Mouse (Mus musculus): ENCODE measurements at regions not wholly inside any gene's neighbourhood (a gene's known extent, or its start where the extent isn't known, plus 50 kb on each side); places are given as distances from the start of the nearest gene placed in this dataset.
A peak's percentile ranks its signal among the peaks of the same experiment; 100 is the strongest.

GRCm38 (mm10) chr16:65916831-65917230, 101.8 kb downstream of the Vgll3 start:
- no peaks in the 10 kb centered on the region for H3K27me3 ChIP-seq (replicated peaks)
- no peak for ATAC-seq
- H3K9me3 ChIP-seq: no peaks in the 10 kb centered on the region
- H3K36me3 ChIP-seq: no peaks in the 10 kb centered on the region
- no peaks in the 10 kb centered on the region for H3K4me1 ChIP-seq (replicated peaks)
- 76% methylated on average over 7 of the region's 7 CpGs for WGBS
- H3K27ac ChIP-seq: no peak overlapping the region
- H3K4me3 ChIP-seq (replicated peaks): no peak overlapping the region
- H3K4me2 ChIP-seq (replicated peaks): no peak overlapping the region
- no peak overlapping the region for H3K9ac ChIP-seq

- Histone ChIP-seq H3K36me3 (no peaks in the 10 kb centered on the region), H3K4me2 (replicated peaks) (no peak overlapping the region)
- WGBS: 40% methylated on average over 1 of the region's 1 CpGs
Measured at GRCm38 (mm10) chr16:65925986-65926385, 110.9 kb downstream of the Vgll3 start.

GRCm38 (mm10) chr16:65963829-65964228, 148.8 kb downstream of the Vgll3 start:
- Histone ChIP-seq H3K9ac (no peak overlapping the region), H3K27me3 (replicated peaks) (no peaks in the 10 kb centered on the region), H3K4me1 (replicated peaks) (no peaks in the 10 kb centered on the region), H3K4me3 (replicated peaks) (no peak overlapping the region), H3K4me2 (replicated peaks) (no peak overlapping the region), H3K9me3 (no peaks in the 10 kb centered on the region), H3K36me3 (no peaks in the 10 kb centered on the region), H3K27ac (no peak overlapping the region)
- ATAC-seq: no peak
- WGBS: 73% methylated on average over 4 of the region's 4 CpGs

More at GRCm38 (mm10) chr16:65925986-65926385, 110.9 kb downstream of the Vgll3 start:
- H3K9me3 ChIP-seq: no peaks in the 10 kb centered on the region
- no peak overlapping the region for H3K27ac ChIP-seq
- ATAC-seq: 0 out of 2 replicates have a peak, but pooled peaks have one; percentile 39
- H3K4me1 ChIP-seq (replicated peaks): no peaks in the 10 kb centered on the region
- H3K9ac ChIP-seq: no peak overlapping the region
- H3K27me3 ChIP-seq (replicated peaks): no peaks in the 10 kb centered on the region
- no peak overlapping the region for H3K4me3 ChIP-seq (replicated peaks)

- Histone ChIP-seq H3K27me3 (replicated peaks) (no peaks in the 10 kb centered on the region), H3K27ac (no peak overlapping the region), H3K4me1 (replicated peaks) (no peaks in the 10 kb centered on the region), H3K9ac (no peak overlapping the region), H3K36me3 (no peaks in the 10 kb centered on the region), H3K4me2 (replicated peaks) (no peak overlapping the region), H3K9me3 (no peaks in the 10 kb centered on the region), H3K4me3 (replicated peaks) (no peak overlapping the region)
- 45% methylated on average over 1 of the region's 1 CpGs for WGBS
- ATAC-seq: no peak
Measured at GRCm38 (mm10) chr16:65964260-65964659, 149.2 kb downstream of the Vgll3 start.

- no peak overlapping the region for H3K27ac ChIP-seq
- H3K36me3 ChIP-seq: no peaks in the 10 kb centered on the region
- WGBS: 84% methylated on average over 4 of the region's 4 CpGs
- H3K9ac ChIP-seq: no peak overlapping the region
- H3K27me3 ChIP-seq (replicated peaks): no peaks in the 10 kb centered on the region
- H3K4me2 ChIP-seq (replicated peaks): no peak overlapping the region
- no peak for ATAC-seq
- H3K9me3 ChIP-seq: no peaks in the 10 kb centered on the region
- H3K4me1 ChIP-seq (replicated peaks): no peaks in the 10 kb centered on the region
- H3K4me3 ChIP-seq (replicated peaks): no peak overlapping the region
Measured at GRCm38 (mm10) chr16:65977075-65977474, 162.0 kb downstream of the Vgll3 start.

- ATAC-seq: no peak
- Histone ChIP-seq H3K36me3 (no peaks in the 10 kb centered on the region), H3K9me3 (no peaks in the 10 kb centered on the region), H3K9ac (no peak overlapping the region), H3K4me3 (replicated peaks) (no peak overlapping the region), H3K4me2 (replicated peaks) (no peak overlapping the region), H3K27ac (no peak overlapping the region), H3K4me1 (replicated peaks) (no peaks in the 10 kb centered on the region), H3K27me3 (replicated peaks) (no peaks in the 10 kb centered on the region)
- WGBS: 48% methylated on average over 2 of the region's 2 CpGs
Measured at GRCm38 (mm10) chr16:65987186-65987585, 172.1 kb downstream of the Vgll3 start.

GRCm38 (mm10) chr16:65999343-65999742, 184.3 kb downstream of the Vgll3 start:
- H3K4me2 ChIP-seq (replicated peaks): no peak overlapping the region
- no peak overlapping the region for H3K27ac ChIP-seq
- H3K4me1 ChIP-seq (replicated peaks): no peaks in the 10 kb centered on the region
- no peak overlapping the region for H3K9ac ChIP-seq
- no peaks in the 10 kb centered on the region for H3K9me3 ChIP-seq
- WGBS: 54% methylated on average over 1 of the region's 1 CpGs
- no peak for ATAC-seq
- H3K27me3 ChIP-seq (replicated peaks): no peaks in the 10 kb centered on the region
- H3K36me3 ChIP-seq: no peaks in the 10 kb centered on the region
- no peak overlapping the region for H3K4me3 ChIP-seq (replicated peaks)

- no peak overlapping the region for H3K9ac ChIP-seq
- WGBS: 48% methylated on average over 6 of the region's 6 CpGs
- no peak overlapping the region for H3K27ac ChIP-seq
- H3K27me3 ChIP-seq (replicated peaks): no peaks in the 10 kb centered on the region
- H3K4me3 ChIP-seq (replicated peaks): no peak overlapping the region
- ATAC-seq: no peak
- H3K36me3 ChIP-seq: no peaks in the 10 kb centered on the region
- no peaks in the 10 kb centered on the region for H3K9me3 ChIP-seq
- H3K4me1 ChIP-seq (replicated peaks): no peaks in the 10 kb centered on the region
- H3K4me2 ChIP-seq (replicated peaks): no peak overlapping the region
Measured at GRCm38 (mm10) chr16:66000728-66001273, 185.7 kb downstream of the Vgll3 start.

GRCm38 (mm10) chr16:66004689-66005088, 189.6 kb downstream of the Vgll3 start:
- Histone ChIP-seq H3K4me1 (replicated peaks) (no peaks in the 10 kb centered on the region), H3K27me3 (replicated peaks) (no peaks in the 10 kb centered on the region), H3K4me2 (replicated peaks) (no peak overlapping the region; the same call in 1 of the 2 replicates), H3K4me3 (replicated peaks) (no peak overlapping the region), H3K27ac (no peak overlapping the region), H3K9me3 (no peaks in the 10 kb centered on the region), H3K9ac (no peak overlapping the region), H3K36me3 (no peaks in the 10 kb centered on the region)
- 0 out of 2 replicates have a peak, but pooled peaks have one; percentile 20 for ATAC-seq
- WGBS: 57% methylated on average over 9 of the region's 9 CpGs

GRCm38 (mm10) chr16:66005954-66006580, 191.0 kb downstream of the Vgll3 start:
- no peak; the same call in 1 of the 2 replicates for ATAC-seq
- Histone ChIP-seq H3K4me1 (replicated peaks) (no peaks in the 10 kb centered on the region), H3K4me3 (replicated peaks) (no peak overlapping the region), H3K9me3 (no peaks in the 10 kb centered on the region), H3K36me3 (no peaks in the 10 kb centered on the region), H3K27me3 (replicated peaks) (no peaks in the 10 kb centered on the region), H3K27ac (no peak overlapping the region), H3K9ac (no peak overlapping the region), H3K4me2 (replicated peaks) (no peak overlapping the region)
- 40% methylated on average over 7 of the region's 7 CpGs for WGBS

GRCm38 (mm10) chr16:66013608-66014007, 198.6 kb downstream of the Vgll3 start:
- 17% methylated on average over 2 of the region's 2 CpGs for WGBS
- H3K9ac ChIP-seq: no peak overlapping the region
- ATAC-seq: no peak

GRCm38 (mm10) chr16:66014861-66015602, 200.0 kb downstream of the Vgll3 start:
- Histone ChIP-seq H3K4me2 (replicated peaks) (no peak overlapping the region), H3K9ac (no peak overlapping the region), H3K4me3 (replicated peaks) (no peak overlapping the region), H3K4me1 (replicated peaks) (no peaks in the 10 kb centered on the region), H3K36me3 (no peaks in the 10 kb centered on the region), H3K27ac (no peak overlapping the region), H3K27me3 (replicated peaks) (no peaks in the 10 kb centered on the region), H3K9me3 (no peaks in the 10 kb centered on the region)
- no peak for ATAC-seq
- 56% methylated on average over 5 of the region's 5 CpGs for WGBS

More at GRCm38 (mm10) chr16:66013608-66014007, 198.6 kb downstream of the Vgll3 start:
- Histone ChIP-seq H3K27ac (no peak overlapping the region), H3K9me3 (no peaks in the 10 kb centered on the region), H3K36me3 (no peaks in the 10 kb centered on the region), H3K4me2 (replicated peaks) (no peak overlapping the region), H3K4me3 (replicated peaks) (no peak overlapping the region), H3K27me3 (replicated peaks) (no peaks in the 10 kb centered on the region), H3K4me1 (replicated peaks) (no peaks in the 10 kb centered on the region)
